Mouse (Mus musculus) urinary bladder, adult 2 months (tissue): ENCODE data around the gene Vangl2. TPM values are rescaled to one million over a fixed set of nuclear protein-coding genes. Genes with fewer than 3 reads are reported as not detected.
"Not testable (repeated sequence)": the region's sequence is repeated elsewhere in the genome, so short reads cannot be mapped to it uniquely, and the experiment has no call there.

Source experiments
- DNase-seq: peaks from one replicate; pipeline ENCODE4 v3.0.0; 2022; ENCODE audit warnings: low spot score
- polyA plus RNA-seq: library from polyadenylated mRNA; depleted of rRNA; stranded (reverse); fragments of >200 nt; gene quantifications from 2 replicates; pipeline ENCODE4 v1.2.3, GENCODE M21; 2012

Vangl2 gene
- polyA plus RNA-seq, 1 experiment = 3.7 TPM

GRCm38 (mm10) chr1:172007761-172008160 is 20.5 kb downstream of the Vangl2 start:
- no peak for DNase-seq

DNA sequence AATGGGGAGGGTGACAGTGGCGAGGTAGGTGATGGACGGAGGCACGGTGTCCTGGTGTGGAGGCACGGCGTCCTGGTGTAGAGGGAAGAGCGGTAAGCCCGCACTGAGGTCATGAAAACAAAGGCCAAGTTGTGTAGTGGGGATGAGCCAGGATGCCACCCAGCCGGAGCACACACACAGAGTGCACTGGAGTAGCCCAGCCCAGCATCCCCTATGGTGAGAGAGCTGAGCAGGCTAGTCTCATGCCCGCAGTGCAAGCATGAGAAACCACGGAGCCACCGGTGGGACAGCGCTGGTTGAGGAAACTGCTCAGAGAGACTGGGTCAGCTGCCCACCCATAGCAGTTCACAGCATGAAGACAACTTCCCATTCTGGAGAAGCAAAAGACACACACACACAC is 26.6 kb downstream of the Vangl2 start:
- no peak for DNase-seq

- DNase-seq = no peak
These were observed 27.6 kb downstream of the Vangl2 start for GRCm38 (mm10) chr1:172000641-172001040.

GRCm38 (mm10) chr1:171998820-171999597 is 29.2 kb downstream of the Vangl2 start:
- DNase-seq = no peak

DNA sequence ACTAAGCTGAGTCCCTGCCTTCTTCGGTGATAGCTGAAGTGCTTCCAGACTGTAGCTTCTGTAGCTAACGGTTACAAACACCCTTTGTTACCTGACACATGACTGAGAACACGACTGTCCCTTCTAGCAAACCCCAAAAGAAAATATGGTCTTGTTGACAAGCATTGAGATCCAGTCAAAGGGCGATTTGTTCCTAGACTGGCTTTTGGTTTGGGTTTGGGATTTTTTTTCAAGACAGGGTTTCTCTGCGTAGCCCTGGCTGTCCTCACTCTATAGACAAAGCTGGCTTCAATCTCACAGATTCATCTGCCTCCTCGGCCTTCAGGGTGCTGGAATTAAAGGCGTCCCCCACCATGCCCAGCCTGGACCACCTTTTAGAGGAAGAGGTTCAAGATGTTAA is 31.5 kb downstream of the Vangl2 start:
- DNase-seq = no peak

DNA sequence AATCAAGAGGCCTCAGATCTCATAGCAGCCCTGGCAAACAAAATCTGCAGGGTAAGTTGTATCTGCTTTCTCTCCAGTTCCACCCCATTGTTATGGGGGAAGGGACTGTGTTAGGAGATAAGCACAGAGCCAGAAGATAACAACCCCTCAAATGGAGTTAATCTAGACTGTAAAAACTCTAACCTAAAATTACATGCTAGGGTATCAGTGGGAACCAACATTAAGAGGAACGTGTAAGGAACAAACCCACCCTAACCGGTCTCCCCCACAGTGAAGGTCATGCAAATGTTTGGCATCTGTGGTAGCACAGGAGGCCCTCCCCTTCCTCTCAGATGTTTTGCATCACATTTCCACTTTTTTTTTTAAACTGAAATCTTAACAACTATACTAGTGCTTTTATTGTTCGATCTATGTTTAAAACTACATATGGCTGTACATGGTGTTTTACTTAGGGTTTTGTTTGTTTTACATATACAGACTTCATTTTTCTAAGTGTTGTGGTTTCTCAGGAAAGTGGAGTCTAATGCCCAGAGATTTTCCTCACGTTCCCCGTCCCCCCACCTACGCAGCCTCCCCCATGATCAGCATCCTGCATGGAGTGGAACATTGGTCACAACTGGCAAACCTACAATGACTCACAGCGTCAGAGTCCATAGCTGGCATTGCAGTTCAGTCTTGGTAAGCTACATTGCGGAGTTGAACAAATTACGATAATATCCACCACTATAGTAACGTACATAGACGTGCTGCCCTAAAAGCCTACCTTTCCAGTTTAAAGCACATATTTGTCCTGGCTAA is 33.1 kb downstream of the Vangl2 start:
- no peak for DNase-seq

DNA sequence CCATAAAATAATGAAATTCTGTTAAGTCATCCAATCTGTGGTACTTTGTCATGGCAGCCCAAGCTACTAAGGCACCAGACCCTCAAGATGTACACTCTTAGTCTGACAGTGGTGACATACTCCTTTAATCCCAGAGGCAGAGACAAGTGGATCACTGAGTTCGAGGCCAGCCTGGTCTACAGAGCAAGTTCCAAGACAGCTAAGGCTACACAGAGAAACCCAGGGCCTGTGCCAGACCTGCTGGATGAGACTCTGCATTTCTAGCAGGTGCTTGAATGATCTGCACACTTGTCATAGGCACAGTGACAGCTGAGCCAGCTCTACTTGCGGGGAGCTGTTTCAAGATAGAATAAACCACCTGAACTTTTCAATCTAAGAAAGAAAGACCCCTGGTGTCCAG is 33.7 kb downstream of the Vangl2 start:
- no peak for DNase-seq

DNA sequence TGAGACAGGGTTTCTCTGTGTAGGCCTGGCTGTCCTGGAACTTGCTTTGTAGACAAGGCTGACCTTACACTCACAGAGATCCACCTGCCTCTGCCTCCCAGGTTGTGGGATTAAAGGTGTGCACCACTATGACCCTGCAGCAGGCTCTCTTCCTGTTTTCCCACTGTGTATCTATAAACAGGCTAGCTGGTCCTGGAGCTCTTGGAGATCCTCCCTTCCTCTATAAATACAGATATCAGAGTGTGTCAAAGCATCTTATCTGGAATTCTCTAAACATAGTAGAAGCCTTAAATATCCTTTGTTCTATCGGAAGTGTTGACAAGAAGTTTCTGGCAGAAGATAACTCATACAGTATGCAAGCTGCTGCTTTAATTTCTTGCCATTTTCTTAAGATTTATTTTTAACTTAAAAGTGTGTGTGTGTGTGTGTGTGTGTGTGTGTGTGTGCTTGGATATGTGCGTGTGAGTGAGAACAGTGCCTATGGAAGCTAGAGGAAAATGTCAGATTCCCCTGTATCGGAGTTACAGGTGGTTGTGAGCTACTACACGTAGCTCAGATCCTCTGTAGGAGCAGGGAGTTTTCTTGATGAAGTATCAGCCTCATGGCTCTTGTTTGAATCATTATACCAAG is 35.2 kb downstream of the Vangl2 start:
- no peak for DNase-seq

DNA sequence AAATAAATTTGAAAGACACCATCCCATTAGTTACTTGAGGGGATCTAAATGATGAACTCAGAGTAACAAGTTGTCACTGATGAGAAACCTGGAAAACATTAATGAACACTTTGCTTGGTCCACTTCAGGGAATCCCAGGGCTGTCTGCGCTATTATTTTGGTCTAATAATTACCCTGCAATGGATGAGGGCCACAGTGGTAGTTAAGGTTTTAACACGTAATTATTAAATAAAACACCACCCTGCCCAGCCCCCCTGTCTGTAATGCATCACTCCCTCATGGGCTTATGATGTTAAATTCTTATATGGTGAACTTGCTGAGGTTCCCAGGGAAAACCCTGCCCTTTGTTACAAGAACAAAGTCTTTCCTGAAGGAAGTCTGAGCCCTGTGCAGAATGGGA is 36.4 kb downstream of the Vangl2 start:
- no peak for DNase-seq

- DNase-seq = no peak
These were observed 44.1 kb downstream of the Vangl2 start for GRCm38 (mm10) chr1:171984121-171984520.

- DNase-seq = no peak
These were observed 44.8 kb downstream of the Vangl2 start for GRCm38 (mm10) chr1:171983372-171984001.

- DNase-seq = no peak
These were observed 45.5 kb downstream of the Vangl2 start for GRCm38 (mm10) chr1:171982740-171983139.

- DNase-seq = no peak
These were observed 46.1 kb downstream of the Vangl2 start for GRCm38 (mm10) chr1:171982170-171982569.

GRCm38 (mm10) chr1:171979969-171980730 is 48.1 kb downstream of the Vangl2 start:
- DNase-seq = no peak

DNA sequence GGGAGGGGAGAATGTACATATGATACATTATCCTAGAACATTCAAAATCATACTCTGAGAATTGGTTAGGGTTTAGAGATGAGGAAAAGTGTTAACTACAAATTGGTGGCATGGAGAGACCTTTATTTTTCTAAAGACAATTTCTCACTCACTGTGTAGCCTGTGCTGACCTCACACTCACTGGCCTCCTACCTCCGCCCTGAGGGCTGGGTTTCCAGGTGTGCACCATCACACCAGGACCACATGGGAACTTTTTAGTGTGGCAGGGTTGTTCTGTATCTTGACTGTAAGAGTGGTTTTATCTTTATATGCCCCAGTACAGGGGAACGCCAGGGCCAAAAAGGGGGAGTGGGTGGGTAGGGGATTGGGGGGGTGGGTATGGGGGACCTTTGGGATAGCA is 50.4 kb downstream of the Vangl2 start:
- no peak for DNase-seq

DNA sequence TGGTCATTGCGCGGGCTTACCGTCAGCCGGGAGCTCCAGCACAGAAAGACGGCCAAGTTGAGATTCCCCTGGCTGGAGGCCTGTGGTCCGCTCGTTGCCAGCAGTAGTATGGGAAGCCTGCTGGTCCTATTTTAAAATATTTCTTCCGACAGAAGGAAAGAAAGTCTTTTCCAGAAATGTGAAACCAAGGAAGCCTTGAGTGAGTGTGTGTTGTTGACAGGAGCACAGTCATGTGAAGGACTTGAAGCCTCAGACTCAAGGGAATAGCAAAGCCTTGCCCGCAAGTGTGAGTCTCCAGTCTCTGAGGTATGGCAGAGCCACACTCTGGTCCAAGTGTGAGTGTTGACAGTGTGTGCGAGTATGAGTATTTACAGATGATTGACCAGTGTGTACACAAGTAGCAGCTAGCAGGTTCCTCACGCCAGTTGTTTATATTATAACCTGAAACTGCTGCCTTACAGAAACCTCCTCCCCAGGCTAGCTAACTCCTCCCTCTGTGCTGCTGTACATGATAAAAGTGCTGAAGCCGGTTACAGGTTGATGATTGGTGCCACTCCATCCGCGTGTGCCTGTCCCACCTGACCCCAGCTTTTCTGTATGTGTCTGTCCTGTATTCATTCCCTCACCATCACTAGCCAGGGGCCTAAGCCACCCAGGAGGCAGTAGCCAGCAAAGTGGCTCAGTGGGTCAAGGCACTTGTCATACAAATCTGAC is 51.3 kb downstream of the Vangl2 start:
- no peak for DNase-seq

DNA sequence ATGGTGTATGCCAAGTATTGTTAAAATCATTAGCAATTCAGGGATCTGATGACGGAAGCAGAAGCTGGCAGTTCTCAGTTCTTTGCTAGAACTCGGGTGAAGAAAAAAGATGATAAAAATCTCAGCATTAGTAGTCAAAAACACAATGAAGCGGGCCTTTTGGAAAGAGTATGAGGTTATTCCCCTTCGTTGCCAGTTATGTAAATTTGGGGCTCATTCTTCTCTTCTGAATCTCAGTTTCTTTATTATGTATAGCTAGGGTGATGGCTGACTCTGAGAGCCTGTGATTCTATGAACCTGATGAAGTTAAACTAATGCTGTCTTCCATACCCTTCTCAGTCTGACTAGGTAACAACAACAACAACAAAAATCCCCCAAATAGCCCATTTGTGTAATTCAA is 52.4 kb downstream of the Vangl2 start:
- DNase-seq = no peak

- DNase-seq = no peak
These were observed 52.9 kb downstream of the Vangl2 start for GRCm38 (mm10) chr1:171975377-171975776.

DNA sequence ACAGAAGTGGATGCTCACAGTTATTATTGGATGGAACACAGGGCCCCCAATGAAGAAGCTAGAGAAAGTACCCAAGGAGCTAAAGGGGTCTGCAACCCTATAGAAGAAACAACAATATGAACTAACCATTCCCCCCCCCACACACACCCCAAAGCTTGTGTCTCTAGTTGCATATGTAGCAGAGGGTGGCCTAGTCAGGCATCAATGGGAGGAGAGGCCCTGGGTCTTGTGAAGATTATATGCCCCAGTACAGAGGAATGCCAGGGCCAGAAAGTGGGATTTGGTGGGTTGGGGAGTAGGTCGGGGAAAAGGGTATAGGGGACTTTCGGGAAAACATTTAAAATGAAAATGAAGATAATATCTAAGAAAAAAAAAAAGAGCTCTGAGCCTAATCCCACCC is 53.9 kb downstream of the Vangl2 start:
- not testable (repeated sequence) for DNase-seq

GRCm38 (mm10) chr1:171970854-171971586 is 57.2 kb downstream of the Vangl2 start:
- no peak for DNase-seq
